Mouse (Mus musculus): Measurements from ENCODE around the gene Dstyk.

Gene Dstyk

DNA sequence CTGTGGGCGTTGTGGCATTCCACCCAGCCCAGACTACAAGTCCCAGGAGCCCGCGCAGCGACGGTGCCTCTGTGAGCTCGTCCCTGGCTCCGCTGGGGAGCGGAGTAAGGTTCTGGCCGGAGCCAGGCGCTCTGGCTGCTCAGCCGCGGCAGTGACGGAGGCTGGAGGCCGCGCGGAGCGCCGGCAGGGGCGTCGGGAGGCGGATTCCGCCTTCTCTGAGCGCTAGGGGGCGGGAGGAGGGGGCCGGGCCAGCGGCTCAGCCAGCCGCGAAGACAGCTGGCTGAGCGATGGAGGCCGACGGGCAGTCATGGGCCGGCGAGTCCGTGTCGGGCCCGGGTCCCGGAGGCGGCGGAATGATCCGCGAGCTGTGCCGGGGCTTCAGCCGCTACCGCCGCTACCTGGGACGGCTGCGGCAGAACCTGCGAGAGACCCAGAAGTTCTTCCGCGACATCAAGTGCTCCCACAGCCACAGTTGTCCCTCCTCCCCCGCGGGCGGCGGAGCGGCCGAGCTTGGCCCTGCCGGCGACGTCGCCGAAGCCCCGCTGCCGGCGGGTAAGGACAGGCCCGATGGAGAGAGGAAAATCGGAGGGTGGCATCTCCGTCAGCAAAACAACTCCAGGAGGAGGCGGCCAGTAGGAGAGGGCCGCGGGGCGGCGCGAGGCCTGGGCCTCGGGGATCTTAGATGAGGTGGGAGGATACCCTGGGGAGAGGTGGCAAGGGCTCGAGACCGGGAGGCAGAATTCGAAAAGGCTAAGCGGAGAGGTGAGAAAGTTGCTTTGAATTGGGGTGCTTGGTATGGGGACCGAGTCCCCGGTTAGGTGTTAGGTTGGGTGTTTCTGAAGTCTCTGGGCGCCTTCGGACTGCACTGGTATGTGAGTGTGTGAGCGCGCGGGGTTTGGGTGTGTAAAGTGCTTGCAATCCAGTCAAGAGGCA lies at the start of gene Dstyk:
TSS of gene Dstyk (plus strand) at position 237 of the 933 bp plus-strand sequence.
- DNase-seq (ENCODE audit: low spot score in 2 of 2) = peak; percentile 90 to 93

DNA sequence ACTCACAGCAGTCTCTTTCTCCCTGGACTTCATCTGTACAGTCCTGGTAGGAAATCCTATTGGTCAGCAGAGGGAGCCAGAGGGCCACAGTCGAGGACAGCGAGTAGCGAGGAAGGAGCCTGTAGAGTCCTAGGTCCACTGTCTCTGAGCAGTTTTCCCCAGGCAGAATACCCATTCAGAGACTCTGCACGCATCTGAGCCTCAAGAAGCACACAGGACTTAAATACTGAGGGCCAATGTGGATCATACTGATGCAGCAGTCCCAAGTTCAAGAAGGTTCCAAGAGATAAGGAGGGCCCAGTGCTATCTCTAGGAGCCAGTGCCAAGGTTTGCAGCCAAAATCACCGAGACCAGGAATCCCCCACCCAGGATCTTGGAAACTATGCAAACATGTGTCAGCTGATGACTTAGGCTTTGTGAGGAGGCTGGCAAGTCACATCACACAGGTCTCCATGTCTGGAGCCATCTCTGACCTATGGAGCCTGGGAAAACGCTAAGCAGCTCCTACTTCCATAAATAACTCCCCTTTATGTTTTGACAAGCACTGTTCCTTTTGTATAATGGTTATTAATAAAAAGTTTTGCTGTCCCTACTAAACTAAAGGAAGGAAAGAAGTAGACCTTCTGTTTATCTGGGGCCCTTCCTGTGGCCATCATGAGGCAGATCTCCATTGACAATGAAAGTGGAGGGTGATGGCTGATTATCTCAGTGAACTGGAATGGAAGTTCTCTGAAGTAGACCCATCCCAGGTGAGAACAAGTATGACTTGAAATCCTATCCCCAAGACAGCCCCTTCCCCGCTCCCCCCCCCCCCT lies 49.5 kb upstream of the Dstyk start:
- DNase-seq (ENCODE audit: low spot score in 2 of 2) = peak; percentile 82 to 89

DNA sequence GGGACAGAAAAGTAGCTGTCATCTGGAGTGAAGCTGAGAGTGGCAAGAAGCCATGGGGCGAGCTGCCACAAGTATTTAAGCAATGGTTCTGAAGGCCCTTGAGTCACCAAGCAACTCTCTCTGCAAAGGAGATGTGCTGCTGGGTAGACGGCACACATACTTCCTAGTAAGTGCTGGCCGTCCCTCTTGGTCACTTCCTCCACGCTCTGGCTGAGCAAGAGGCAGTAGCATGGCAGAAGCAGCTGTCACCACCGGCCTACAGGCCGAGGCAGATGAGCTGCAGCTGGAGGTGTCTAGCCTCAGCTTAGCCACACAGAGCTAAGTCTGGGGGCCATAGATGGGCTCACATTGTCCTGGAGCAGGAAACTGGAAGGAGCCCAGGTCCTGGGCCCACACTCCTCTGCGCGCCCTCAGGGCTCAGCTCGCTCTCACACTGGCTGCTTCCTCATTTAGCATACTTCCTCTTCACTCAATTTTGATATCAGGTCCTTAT lies 46.6 kb upstream of the Dstyk start:
- DNase-seq (ENCODE audit: low spot score in 2 of 2) = no peak

DNA sequence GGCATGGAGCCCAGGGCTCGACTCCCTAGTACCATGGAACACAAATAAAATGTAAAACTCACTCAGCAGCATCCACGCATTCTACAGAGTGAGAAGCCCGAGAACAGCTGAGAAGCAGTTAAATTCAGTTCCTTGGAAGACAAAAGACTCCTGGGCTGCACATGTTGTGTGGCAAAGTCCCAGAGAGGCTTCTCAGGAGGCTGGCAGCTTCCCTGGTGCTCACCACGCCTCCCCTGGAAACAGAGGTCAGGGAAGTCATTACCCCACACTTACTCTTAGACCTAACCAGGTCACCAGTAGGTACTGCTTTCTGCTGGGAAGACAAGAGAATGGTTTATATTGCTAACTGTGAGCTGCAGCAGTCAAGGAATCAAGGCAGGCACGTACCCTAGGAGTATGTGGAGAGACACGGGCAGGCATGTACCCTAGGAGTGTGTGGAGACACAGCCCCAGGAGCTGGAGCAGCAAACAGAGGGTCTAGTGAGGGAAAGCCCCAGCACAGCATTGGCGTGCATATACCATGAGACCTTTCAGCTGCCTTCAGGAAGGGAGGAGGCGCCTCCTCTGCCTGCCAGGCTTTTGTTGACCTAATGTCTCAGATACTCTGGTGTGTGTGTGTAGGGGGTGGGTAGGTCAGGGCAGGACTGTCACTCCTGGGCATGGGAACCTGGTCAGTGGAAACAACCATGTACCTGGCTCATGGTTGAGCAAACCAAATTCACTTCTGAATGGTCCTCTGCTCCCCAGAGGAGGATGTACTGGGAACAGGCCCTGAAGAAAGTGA lies 45.9 kb upstream of the Dstyk start:
- DNase-seq (ENCODE audit: low spot score in 2 of 2) = no peak

DNA sequence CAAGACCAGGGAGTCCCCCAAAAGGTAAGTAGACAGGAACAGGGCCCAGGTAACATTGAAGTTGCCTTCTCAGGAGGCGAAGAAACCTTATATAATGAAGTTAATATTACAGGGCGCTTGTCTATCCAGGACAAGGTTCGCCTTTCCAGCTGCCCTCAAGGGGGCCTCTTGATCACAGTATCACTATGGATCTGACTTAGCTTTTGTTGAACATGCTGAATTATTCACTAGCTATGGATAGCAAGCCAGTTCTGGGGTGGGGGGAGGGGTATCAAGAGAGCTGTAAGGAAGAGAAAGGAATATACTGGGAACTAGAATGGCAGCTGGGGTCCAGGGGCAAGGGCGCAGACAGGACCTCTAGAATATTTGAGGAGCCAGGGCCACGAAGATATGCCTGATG lies 45.0 kb upstream of the Dstyk start:
- DNase-seq (ENCODE audit: low spot score in 2 of 2) = no peak

DNA sequence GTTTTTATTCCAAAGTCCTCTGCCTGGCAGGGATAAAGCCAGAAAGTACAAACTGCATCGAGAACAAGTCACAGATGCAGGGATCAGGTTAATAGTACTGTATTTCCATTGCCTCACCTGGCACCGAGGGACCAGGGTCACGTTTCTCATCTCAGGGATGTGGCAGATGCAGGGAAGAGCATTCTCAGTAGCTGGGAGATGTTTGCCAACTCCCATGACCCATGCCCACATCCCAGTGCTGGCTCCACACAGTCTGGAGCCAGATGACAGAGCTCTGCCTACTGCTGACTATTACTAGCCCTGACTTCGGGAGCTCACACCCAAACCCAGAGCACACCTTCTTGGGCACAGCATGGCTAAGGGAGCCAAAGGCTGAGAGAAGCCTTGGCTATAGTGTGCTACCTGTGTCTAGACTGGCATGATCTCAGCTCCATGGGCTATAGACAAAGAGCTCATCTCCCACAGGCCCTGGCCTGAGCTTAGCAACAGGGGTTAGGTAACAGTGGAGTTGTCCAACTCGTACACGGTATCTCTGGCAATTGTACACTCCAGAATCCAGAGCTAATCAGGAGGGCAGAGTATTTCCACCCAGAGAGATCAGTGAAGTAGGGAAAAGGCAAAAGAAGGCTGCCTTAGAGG lies 44.3 kb upstream of the Dstyk start:
- no peak for DNase-seq (ENCODE audit: low spot score in 2 of 2)

DNA sequence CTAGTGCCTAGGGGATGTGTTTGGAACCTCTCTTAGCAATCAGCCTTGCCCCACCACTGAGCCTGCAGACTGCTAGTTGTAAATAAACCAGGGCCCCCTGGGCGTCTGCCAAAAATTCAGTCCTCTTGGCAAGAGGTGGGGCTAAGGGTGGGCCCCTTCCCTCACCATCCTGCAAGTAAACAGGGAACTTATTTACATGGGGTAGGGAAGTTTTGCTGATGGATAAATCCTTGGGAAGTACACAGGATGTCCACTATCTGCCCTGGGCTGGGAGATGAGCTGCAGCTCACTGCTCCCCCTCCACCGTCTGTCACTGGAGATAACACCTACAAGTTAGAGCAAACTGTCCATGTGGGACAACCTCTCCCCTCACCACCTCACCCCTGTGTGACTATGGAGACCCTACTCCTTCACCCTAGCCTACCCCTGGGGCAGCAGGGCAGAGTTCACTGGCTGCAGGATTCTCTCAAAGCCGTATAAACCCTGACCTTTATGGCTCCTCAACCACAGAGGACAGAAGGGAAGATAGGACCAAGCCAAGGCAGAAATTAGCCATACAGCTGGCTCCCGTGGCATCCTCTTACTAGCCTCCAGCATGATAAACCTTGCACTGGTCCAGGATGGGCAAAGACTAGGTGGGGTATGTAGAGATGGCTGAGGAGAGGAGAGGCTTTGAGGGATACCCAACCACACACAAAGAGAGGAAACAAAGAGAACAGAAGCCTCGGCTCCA lies 43.0 kb upstream of the Dstyk start:
- DNase-seq (ENCODE audit: low spot score in 2 of 2) = no peak

DNA sequence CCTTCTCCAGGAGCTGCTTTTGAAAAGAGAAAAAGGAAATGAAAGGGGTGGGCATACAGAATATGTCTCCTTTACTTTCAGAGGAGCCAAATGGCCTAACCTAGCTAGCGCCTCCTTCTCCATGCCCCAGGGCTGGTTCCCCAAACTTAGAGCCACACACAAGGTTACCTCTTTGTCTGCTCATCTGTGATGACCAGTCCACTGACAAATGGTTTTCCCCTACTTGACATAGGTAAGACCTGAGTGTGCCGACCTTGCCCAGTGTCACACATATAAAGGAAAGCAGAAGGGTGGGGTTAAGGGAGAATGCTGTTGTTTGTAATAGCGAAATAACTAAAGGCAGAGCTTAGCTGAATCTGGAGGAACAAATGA lies 42.5 kb upstream of the Dstyk start:
- DNase-seq (ENCODE audit: low spot score in 2 of 2) = no peak

DNA sequence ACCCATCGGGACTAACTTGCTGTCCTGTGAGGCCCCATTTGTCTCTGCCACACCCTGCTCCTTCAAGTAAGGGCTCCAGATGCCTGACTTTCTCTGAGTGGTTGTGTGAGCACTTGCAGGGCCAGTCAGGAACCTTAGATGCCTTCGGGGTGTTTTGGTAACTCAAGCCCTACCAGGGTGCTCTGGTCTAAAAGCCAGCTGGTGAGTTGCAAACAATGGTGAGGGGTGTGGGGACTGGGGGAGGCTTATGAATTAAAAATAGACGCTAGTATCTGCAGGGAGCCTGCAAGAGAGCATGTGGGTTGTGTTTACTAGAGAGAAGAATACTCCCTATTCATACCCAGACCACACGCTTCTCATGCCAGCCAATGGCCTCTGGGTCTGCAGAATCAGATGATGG lies 42.1 kb upstream of the Dstyk start:
- DNase-seq (ENCODE audit: low spot score in 2 of 2) = no peak

DNA sequence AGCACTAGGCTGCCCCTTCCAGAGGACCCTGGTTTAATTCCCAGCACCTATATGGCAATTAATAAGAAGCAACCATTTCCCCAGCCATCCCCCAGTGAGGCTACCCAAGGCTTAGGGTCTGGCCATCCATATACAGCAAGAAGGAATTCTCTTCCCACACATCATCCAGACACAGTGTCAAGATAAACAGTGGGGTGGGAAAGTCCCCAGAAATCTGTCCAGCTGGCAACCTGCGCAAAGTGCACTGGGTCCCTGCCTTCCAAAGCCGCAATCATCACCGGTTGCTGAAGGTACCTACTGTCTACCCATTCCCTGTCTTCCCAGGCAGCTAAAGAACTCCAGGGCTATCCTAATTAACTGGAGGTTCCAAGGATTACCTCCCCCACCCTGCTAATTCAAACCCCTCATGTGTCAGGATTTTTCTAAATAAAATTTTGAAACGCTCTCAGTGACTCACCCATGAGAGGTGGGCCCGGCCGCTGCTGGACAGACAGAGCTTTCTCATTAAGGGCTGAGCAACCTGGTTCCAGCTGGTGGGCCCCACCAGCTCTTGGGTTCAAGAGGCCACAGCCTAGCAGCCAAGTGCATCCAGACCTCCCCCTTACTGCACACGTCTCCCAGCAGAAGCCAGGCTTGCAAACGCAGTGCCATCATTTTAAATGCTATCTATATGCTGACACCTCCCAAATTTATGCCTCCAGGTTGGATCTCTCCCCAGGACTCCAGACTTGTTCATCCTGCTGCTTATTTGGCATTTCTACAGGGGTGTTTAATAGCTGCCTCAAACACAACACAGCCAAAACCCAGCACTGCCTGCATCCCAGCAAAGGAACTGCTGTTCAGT lies 40.9 kb upstream of the Dstyk start:
- no peak for DNase-seq (ENCODE audit: low spot score in 2 of 2)

DNA sequence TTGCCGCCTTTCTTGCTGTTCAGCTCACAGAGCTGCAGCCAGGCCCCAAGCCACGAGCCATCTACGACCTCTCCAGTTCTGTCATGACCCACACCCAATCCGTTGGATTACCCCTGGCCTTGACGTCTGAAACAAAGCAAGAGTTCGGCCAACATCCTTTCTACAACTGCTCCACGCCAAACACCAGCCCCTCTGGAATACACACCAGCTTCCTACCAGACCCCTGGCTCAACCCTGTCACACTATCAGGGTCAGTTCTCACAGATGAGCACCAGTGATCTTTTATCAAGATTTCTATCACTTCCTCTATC lies 40.3 kb upstream of the Dstyk start:
- no peak for DNase-seq (ENCODE audit: low spot score in 2 of 2)

DNA sequence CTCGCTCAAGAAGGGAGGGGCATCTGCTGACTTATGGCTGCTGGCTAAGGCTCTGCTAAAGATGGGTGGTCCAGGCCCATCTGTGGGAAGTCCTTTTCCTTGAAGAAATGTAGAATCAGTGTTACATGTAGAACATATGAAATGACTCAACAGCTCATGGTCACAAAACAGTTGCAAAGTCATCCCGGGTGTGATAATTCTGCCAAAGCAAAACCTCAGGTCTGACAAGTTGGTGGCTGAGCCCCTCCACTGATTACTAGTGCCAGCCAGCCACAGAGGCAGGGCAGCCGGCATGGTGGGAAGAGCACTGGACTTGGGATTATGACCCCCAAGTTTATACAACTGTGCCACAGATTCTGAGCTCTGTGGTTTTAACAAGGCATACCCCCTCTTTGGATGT lies 39.5 kb upstream of the Dstyk start:
- DNase-seq (ENCODE audit: low spot score in 2 of 2) = no peak

DNA sequence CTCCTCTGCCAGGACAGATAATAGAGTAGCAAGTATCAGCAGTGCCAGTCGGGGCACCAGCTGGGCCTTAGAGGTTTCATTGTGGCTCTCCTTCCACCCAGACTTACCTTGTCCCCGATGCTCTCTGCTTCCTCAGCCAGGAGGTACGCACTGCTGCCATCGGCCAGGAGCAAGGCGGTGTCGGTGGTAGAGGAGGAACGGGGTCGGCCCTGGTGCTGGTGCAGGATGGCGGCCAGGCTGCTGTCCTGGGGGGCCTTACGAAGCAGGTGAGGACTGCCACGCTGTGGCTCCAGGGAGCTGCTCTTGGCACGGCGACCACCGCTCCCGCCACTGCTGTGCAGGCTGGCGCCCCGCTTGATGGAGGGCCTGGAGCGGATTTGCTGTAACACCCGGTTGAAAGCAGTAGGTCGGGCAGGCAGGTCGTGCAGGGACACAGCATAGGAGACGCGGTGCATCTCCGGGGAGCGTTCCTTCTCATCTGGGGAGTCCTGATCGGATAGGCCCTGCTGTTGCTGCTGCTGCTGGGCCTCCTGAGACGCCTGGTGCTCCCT lies 36.7 kb upstream of the Dstyk start:
- no peak for DNase-seq (ENCODE audit: low spot score in 2 of 2)

DNA sequence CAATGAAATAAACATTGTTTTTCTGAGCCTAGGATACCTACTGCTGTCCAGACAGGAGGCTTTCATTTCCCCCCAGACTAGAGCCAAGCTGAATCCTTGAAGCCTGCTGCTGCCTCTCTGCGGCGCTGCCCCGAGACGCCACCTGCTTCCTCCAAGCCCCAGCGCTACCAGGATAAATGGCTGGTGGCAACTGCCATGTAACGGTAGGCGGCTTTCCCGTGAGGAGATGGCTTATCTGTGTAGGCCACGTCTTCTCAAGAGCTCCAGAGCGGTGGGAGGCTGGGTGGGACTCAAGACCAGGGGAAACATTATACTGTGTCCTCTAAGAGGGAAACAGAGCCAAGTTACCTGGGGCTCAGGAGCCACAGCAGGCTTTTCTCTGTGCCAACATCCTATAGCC lies 35.4 kb upstream of the Dstyk start:
- DNase-seq (ENCODE audit: low spot score in 2 of 2) = no peak

DNA sequence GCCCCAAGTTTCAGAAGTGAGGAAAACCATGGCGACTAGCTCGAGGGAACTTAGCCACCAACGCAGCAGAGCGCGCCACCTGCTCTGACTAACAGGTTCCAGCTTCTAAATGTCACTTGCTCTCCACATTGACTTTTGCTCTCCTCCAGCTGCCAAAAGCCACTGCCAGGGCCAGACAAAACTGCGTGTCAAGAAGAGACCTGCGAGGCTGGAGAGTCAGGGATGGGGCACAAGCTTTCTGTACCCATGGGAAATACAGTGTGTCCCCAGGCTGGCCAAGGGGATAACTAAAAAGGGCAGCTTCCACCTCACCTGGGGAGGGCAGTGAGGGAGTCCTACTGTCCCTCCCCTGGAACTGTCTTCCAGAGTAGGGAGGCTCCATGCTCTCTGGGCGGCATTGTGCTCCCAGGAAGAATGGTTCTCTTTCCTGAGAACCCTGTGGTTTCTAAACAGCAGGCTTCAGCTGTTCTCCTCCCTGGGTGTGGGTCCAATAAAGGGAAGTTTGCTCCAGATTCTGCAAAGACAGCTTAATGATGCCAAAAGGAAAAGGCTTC lies 33.3 kb upstream of the Dstyk start:
- DNase-seq (ENCODE audit: low spot score in 2 of 2) = peak in 1 of 2 experiments; percentile 72

DNA sequence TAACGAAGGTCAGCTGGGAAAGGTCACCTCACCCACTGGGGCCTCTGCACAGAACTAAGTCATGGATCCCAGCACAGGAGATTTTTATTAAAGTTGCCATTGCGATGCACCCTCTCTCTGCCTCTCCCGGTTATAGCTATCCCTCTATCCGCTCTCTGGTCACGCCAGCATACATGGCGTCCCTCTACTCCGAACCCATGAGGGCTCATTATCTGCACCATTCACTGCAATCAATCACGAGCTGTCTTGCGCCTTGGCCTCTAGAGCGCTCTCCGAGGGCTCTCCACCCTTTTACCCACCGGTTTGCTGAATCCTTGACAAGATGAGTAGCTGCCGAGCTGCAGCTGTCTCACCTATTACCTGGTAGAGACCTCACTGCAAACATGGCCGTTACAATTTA lies 32.1 kb upstream of the Dstyk start:
- DNase-seq (ENCODE audit: low spot score in 2 of 2) = no peak

DNA sequence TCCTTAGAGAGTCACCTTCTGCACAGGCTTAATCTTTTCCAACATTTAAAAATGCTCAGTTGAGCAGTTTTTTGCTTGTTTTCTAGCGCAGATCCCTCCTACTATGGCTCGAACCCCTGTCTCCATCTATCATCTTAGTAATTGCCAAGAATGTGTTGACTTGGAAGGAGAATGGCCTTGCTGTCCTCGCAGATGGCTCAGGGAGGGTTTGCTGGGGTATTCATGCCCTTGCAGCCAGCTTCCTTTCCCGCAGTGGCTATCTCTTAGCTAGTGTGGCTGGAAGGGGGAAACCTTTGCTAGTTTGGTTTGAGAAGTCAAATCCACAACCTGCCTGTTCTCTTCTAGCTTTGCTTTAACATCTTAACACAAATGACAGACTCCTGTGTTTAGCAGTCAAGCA lies 31.6 kb upstream of the Dstyk start:
- no peak for DNase-seq (ENCODE audit: low spot score in 2 of 2)

DNA sequence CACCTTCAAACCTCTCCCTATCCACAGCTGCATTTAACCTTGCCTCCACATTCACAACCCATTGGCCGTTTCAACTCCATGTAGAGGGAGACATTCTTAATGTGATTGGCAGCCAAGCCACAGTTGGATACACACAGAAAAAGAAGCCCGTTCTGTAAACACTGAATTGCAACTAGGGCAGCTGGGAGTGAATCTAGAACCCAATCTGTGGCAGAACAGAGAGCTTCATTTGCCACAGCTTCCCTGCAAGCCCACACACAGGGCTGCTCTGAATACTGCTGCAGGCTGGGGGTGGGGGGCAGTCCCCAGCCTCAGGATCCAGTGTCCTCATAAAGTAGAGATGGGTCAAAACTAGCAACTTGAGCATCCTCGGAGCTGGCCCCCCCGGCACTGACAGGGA lies 31.1 kb upstream of the Dstyk start:
- DNase-seq (ENCODE audit: low spot score in 2 of 2) = no peak

DNA sequence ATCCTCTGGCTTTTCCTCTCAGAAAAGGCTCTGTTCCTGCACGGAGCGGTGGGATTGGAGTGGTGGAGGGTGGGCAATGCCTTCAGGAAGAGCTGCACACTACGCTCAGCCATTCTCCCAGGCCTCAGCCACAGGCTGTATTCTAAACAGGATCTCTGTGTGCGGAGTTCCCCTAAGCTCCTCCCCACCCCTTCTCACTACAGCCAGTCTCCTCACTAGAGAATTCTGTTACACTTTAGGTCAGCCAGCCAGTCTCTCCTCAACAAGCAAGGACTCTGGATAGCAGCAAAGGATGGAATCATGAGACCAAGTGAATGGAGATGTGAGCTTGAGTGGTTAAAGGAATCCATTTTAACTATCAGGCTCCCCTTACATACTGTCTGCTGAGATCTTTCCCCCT lies 29.4 kb upstream of the Dstyk start:
- no peak for DNase-seq (ENCODE audit: low spot score in 2 of 2)

Data from frontal cortex, postnatal 36 days (tissue).